Mouse (Mus musculus) cerebellum, adult 9-11 months (tissue): ENCODE results near the gene Map3k20.

Experiments used
- DNase-seq: peaks from one replicate; pipeline ENCODE4 v3.0.0; 2022

Gene Map3k20

DNA sequence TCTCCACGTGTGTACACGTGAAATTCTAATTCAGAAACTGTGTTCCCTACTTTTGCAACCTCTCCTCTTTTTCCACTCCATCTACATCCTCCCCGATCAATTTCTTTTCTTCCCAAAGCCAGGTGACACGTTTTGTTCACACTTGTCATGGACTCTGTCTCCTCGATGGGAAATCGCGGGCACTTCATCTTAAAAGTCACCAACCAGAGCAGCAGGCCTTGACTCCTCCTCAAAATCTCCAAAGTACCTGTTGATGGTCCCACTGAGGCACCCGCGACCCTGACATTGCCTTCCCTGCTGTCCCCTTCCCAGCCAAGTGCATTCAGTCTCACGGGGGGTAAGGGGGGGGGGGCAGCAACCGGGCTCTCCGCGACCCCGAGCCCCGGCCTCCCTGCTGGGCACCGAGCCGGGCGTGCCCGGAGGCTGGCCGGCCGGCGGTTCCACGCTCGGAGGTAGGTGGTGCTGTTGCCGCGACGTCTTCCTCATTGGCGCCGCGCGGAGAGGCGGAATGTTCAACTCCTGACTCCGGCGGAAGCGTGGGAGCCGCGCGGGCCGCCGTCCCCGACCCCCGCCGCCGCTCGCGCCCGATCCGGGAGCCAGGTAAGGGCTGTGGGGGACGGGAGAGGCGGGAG, at the start of gene Map3k20:
Gene Map3k20, plus strand, starts transcription at position 382 of the 632 bp plus-strand sequence.
- peak; percentile 30 for DNase-seq

DNA sequence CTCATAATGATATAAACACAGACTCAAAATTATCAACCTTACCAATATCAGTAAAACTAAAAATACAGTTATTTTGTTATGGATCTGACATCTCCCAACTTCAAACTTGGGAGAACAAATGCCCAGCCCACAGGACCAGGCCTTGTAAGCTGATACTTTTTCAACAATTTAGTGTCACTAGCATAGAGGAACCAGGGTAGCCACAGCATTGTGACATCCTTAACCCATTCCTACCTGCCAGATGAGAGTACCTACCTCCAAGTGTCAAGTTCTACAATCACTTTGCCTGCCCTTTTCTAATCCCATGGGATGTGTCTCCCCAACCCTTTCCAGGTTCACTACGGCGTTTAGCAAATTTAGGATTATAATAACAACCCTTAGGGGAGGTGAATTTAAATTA, 47.0 kb upstream of the Map3k20 start:
- DNase-seq = no peak

GRCm38 (mm10) chr2:72238925-72239324, 46.5 kb upstream of the Map3k20 start:
- DNase-seq = no peak

- DNase-seq = no peak
Observed at GRCm38 (mm10) chr2:72239456-72239855, 46.0 kb upstream of the Map3k20 start.

GRCm38 (mm10) chr2:72239993-72240392, 45.4 kb upstream of the Map3k20 start:
- DNase-seq = no peak

- DNase-seq = no peak
Observed at GRCm38 (mm10) chr2:72240691-72241090, 44.7 kb upstream of the Map3k20 start.

GRCm38 (mm10) chr2:72241714-72242472, 43.5 kb upstream of the Map3k20 start:
- DNase-seq = no peak

GRCm38 (mm10) chr2:72242910-72243675, 42.3 kb upstream of the Map3k20 start:
- no peak for DNase-seq

DNA sequence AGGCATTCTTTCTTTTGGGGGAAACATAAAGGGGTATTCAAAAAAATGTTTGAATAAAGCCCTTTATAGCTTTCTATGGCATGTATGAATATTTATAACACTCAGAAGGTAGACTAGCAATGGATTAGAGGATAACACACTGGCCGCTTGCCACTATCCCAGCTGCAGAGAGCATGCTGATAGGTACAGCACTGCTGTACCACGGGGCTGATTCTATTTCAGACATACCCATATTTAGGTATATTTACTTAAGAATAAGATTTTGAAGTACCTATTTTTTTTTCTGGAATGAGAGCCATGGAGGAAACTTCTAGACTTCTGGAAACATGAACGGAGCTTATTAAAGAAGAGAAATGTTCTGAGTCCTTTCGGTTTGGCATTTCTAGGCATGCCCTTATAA, 39.8 kb upstream of the Map3k20 start:
- no peak for DNase-seq

- DNase-seq = no peak
Observed at GRCm38 (mm10) chr2:72246376-72246775, 39.1 kb upstream of the Map3k20 start.

DNA sequence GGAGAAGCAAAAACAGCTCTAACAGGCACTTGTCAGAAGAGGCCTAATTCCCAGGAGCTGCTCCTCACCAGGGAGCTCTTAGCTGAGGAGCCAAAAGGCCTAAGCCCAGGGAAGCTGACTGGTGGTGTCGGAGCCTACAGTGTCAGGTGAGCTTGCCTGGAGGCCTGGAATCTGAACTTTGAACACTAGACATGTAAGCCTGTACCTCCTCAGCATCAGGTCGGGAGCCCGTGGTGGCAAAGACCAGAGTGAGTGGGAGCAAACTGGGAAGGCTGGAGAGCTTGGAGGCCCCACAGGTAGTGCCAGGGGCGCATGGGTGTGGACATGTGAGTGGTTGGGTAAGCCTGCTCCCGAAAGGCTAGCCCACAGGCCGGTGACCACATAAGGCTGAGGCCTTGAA, 37.6 kb upstream of the Map3k20 start:
- DNase-seq = no peak

DNA sequence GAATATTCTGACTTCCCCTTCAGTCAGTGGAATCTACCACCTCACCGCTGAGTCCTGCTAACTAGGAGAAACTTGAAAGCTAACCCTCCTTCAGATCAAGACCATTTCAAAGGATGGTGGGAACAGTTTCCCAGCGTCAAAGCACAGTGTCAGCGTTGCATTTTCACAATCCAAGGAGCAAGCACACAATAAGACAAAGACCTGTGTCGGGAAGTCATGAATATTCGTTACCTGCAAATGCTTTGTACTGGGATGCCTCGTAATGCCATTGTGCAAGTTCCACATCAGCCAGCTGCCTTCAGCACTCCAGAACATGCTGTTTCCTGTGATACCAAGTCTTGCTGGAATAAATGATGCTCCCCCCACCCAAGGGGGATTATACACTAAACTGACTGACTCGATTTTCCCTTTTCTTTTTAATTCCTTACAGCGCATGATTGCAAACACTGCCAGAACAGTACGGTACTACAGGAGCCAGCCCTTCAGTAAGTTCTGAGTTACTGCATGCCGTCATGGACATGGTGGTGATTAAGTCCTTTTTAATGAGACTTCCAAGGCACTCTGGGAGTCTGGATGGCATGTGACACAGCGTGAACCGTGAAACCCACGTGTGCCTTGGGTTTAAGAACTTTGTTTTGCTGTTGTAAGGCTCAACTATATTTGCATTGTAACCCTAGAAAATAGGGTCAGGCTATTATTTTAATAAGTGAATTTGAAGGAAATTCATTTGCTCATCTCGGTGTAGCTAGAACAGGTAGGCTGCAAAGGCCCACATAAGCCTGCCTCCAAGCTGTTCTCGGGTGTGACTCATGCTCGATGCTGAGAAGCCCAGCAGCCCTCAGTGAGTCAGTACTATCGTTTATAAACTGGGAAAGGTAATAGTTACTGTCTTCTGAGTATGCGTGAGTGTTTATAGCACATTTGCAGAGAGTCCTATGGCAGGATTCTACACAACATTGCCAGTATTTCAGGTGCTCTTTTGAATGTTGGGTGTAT, 32.6 kb upstream of the Map3k20 start:
- no peak for DNase-seq

DNA sequence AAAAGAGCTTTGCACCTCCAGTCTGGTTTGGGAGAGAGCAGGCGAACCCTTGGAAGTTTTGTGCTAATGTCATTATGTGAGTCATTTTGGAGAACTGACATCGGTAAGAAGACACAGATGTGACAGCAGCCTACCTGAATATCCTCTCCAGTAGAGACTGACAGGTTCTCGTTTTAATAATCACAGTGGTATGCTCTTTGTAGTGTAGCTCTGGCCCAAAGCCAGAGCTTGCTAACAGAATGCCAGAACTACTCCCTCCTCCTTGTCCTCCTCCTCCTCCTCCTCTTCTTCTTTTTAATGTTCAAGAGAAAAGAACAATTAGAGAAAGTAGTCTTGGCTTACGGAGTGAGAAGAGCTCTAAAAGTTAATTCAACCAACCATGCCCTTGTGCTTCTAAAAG, 31.6 kb upstream of the Map3k20 start:
- DNase-seq = no peak

DNA sequence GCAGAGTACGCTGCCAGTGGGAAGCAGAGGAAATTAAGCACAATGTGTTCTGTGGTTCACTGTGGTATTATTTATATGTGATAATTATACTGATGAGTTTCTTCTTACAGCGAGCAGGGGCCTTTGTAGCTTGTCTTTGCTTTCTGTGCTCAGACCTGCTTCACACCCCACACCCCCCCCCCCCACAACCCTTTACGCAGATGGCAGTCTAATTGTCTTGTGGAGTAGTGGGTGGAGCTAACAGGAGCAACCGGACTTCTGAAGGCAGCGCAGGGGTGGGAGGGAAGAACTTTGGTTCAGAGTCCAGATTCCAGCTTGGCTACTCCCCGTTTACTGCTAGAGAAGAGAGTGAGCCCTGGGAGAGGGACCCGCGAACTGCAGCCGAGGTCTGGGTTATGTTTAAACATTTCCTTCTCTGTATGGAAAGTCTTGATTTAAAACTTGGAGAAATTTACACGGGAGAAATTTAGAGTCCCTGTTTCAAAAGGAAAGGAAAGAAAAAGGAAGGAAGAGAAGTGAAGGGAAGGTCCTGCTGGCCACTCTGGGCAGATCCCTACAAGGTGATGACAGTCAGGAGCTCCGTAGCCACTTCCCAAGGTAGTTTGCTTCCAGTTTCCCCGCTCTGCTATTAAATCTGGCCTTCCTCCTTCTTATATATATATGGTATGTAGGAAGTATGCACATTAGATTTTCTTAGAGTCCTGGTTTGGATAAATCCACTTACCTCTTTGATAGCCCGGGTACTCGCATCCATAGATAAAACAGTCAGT, 30.4 kb upstream of the Map3k20 start:
- DNase-seq = no peak

GRCm38 (mm10) chr2:72260704-72261103, 24.7 kb upstream of the Map3k20 start:
- DNase-seq = no peak

GRCm38 (mm10) chr2:72262814-72263480, 22.5 kb upstream of the Map3k20 start:
- no peak for DNase-seq

DNA sequence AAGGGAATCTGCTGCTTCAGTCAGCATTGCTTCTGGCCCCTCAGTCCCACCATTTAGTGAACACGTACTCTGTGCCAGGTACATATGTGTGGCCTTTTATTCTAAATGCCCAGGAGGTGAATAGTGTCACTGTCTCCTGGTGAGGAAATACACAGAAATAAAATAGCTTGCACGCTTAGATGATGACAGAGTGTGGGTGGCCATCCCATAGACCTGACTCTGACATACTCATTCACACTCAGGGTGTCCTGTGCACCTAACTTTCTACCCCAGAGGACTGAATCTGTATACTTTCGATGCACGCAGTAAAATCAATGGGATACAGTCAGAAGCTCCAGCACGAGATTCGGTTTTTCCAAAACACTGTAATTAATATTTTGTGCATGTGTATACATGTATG, 18.0 kb upstream of the Map3k20 start:
- no peak for DNase-seq

DNA sequence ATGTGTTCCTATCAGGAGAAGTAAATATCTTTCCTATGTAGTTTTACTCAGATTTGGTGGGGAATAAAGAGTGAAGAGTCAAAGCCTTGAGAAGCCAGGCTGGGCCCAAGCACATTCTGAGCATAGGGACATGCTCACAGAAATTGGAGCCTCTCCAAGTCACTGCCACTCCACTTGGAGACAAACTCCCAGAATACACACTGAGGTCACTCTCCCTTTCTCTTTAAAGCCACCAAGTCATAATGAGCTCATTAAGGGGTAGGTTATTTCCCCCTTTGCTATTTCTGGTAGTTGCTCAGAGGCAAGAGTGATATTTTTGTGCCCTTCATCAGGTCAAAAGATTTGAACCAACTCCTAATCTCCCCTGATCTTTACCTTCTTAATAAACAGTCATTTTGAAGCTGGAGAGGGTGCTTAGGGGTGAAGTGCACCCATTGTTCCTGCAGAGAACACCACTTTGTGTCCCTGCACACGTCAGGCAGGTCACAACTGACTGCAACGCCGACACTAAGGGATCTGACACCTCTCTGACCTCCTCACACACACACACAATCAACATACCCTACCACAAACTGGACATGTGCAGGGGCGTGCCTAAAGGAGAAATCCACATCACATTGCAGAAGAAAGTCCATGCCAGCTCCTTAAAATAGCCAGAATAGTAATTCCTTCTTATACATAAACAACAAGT, 15.6 kb upstream of the Map3k20 start:
- DNase-seq = no peak

GRCm38 (mm10) chr2:72278247-72278873, 7.1 kb upstream of the Map3k20 start:
- no peak for DNase-seq

DNA sequence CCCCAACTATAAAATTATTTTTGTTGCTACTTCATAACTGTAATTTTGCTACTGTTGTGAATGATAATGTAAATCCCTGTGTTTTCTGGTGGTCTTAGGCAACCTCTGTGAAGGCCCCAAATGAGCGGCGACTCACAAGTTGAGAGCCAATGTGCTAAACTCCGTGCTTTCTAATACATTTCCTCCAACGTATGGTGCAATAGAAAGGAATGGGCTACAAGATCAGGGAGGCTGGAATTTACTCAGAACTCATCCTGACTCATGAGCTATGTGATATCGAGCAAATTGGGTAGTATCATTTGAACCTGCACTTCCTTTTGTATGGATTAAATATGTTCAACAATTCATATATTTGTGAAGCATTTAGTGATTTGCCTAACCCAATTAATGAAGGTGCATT, 4.9 kb upstream of the Map3k20 start:
- DNase-seq = no peak
